ENCODE assay signal across 16 mouse cellular contexts in the genomic region with DNA sequence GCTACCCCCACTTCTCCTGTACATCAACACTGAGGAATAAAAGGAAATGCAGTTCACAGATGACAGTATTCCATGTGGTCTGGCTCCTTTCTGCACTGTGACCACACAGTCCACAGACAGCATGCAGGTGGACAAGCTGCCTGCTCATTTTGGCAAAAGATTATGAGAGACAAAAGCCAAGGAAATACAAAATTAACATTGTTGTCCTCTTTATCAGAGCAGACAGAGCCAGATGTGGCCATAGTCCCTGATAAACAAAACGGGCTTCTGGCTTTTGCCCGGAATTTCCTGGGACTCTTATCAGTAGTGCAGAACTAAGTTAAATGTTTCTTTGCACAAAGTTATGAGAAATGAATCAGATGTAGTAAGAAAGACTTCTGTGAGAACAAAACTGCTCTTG.
DNase-seq lines count a peak whose midpoint lies in the region; ATAC-seq and TF ChIP-seq lines count a peak whose summit lies in the region.
"Had no signal": no experiment of that assay in that cellular context is flagged by ENCODE, and none has a peak within 500 bp of the region (broad histone marks: within the 10 kb centered on the region; RNA-seq: fewer than 3 reads in every experiment).

No protein-coding gene starts in this region.

- no peak overlapping the region for H3K9ac ChIP-seq in heart, embryonic 13.5 days
- H3K9ac ChIP-seq in liver, adult 2 months (ENCODE audit: low read depth, low read length) = 0 out of 2 replicates have a peak overlapping the region, but pooled peaks have one; percentile 16
- no peak overlapping the region for H3K9ac ChIP-seq in stomach, embryonic 16.5 days (ENCODE audit: low read length)
- H3K9ac ChIP-seq: forebrain, embryonic 13.5 days; limb, embryonic 13.5 days had no signal

- no peak for ATAC-seq in heart, embryonic 13.5 days (ENCODE audit: extremely low read depth, insufficient number of reproducible peaks, low FRiP score, low TSS enrichment)
- no peak for ATAC-seq in stomach, embryonic 16.5 days (ENCODE audit: insufficient read depth, low FRiP score)
- ATAC-seq: activated CD4-positive, CD25-positive, alpha-beta regulatory T cell, adult 4 months; forebrain, embryonic 13.5 days had no signal

- H3K27me3 ChIP-seq in heart, embryonic 13.5 days (replicated peaks) = no peaks in the 10 kb centered on the region
- no peaks in the 10 kb centered on the region for H3K27me3 ChIP-seq in heart, embryonic 10.5 days (ENCODE audit: insufficient read depth, poor library complexity, severe bottlenecking)
- H3K27me3 ChIP-seq in liver, adult 2 months (ENCODE audit: control insufficient read depth, insufficient read depth, low read length) = no peaks in the 10 kb centered on the region
- no peaks in the 10 kb centered on the region for H3K27me3 ChIP-seq in stomach, embryonic 16.5 days (ENCODE audit: control insufficient read depth, insufficient read depth, low read length)
- H3K27me3 ChIP-seq: forebrain, embryonic 13.5 days; limb, embryonic 13.5 days had no signal

- H3K27ac ChIP-seq in heart, embryonic 13.5 days (replicated peaks) = peak overlapping the region; percentile 78
- H3K27ac ChIP-seq in heart, embryonic 10.5 days = no peak overlapping the region
- no peak overlapping the region for H3K27ac ChIP-seq in liver, adult 2 months (replicated peaks; ENCODE audit: insufficient read depth, low read depth, low read length)
- H3K27ac ChIP-seq in stomach, embryonic 16.5 days (ENCODE audit: low read length) = 0 out of 2 replicates have a peak overlapping the region, but pooled peaks have one; percentile 24
- H3K27ac ChIP-seq: forebrain, embryonic 13.5 days; limb, embryonic 13.5 days; macrophage had no signal

- H3K4me1 ChIP-seq in heart, embryonic 13.5 days = peaks cover 77% of the 10 kb centered on the region
- H3K4me1 ChIP-seq in heart, embryonic 10.5 days = peaks cover 59% of the 10 kb centered on the region
- H3K4me1 ChIP-seq in liver, adult 2 months (ENCODE audit: control insufficient read depth, insufficient read depth, low read length) = peaks cover 19% of the 10 kb centered on the region
- peaks cover 39% of the 10 kb centered on the region for H3K4me1 ChIP-seq in stomach, embryonic 16.5 days (ENCODE audit: control insufficient read depth, insufficient read depth, low read length)

- 10% methylated on average over 2 of the region's 2 CpGs for WGBS in heart, embryonic 13.5 days
- 19% methylated on average over 2 of the region's 2 CpGs for WGBS in heart, embryonic 10.5 days
- WGBS in liver, adult 2 months = 9% methylated on average over 2 of the region's 2 CpGs
- WGBS in stomach, embryonic 16.5 days = 8% methylated on average over 2 of the region's 2 CpGs

- no peak for TF ChIP-seq CTCF in liver, adult 2 months (IDR thresholded peaks at IDR 0.05; ENCODE audit: low read depth, low read length)

- H3K4me2 ChIP-seq in heart, embryonic 13.5 days = no peak overlapping the region
- H3K4me2 ChIP-seq in stomach, embryonic 16.5 days (ENCODE audit: low read depth, low read length) = no peak overlapping the region
- H3K4me2 ChIP-seq: forebrain, embryonic 13.5 days; limb, embryonic 13.5 days had no signal

- no peaks in the 10 kb centered on the region for H3K9me3 ChIP-seq in heart, embryonic 13.5 days
- no peaks in the 10 kb centered on the region for H3K9me3 ChIP-seq in heart, embryonic 10.5 days
- no peaks in the 10 kb centered on the region for H3K9me3 ChIP-seq in stomach, embryonic 16.5 days (replicated peaks; ENCODE audit: control insufficient read depth, low read length)
- H3K9me3 ChIP-seq: forebrain, embryonic 13.5 days; limb, embryonic 13.5 days had no signal

- DNase-seq in heart, embryonic 10.5 days (ENCODE audit: low spot score) = no peak
- DNase-seq in testis, postnatal 14 days (ENCODE audit: low spot score) = peak; percentile 37
- no peak for DNase-seq in testis, postnatal 10 days (ENCODE audit: low spot score)
- DNase-seq in liver, adult 2 months (ENCODE audit: extremely low read depth, low read depth, low spot score) = no peak
- no peak for DNase-seq in ovary, postnatal 36 days (ENCODE audit: low spot score)
- no peak for DNase-seq in right cerebral cortex, postnatal 4 days
- DNase-seq: cerebellum, postnatal 25 days; gastrocnemius, postnatal 25 days; heart, postnatal 10 days; kidney, adult 8-10 months had no signal

- TF ChIP-seq POLR2A in liver, adult 2 months (IDR thresholded peaks at IDR 0.05; ENCODE audit: extremely low read depth, insufficient read depth, low read length) = no peak

- H3K36me3 ChIP-seq in heart, embryonic 13.5 days = peaks cover 23% of the 10 kb centered on the region
- peaks cover 7% of the 10 kb centered on the region; the same call in 1 of the 2 replicates for H3K36me3 ChIP-seq in heart, embryonic 10.5 days
- H3K36me3 ChIP-seq in liver, adult 2 months (ENCODE audit: control insufficient read depth, insufficient read depth, low read length) = peaks cover 4% of the 10 kb centered on the region; the same call in 1 of the 2 replicates
- no peaks in the 10 kb centered on the region for H3K36me3 ChIP-seq in stomach, embryonic 16.5 days (ENCODE audit: control insufficient read depth, insufficient read depth, low read length)

- H3K79me2 ChIP-seq in liver, adult 2 months (ENCODE audit: control insufficient read depth, insufficient read depth, low read length) = peaks cover 9% of the 10 kb centered on the region; the same call in 1 of the 2 replicates

- H3K4me3 ChIP-seq in heart, embryonic 13.5 days = no peak overlapping the region
- no peak overlapping the region for H3K4me3 ChIP-seq in heart, embryonic 10.5 days
- H3K4me3 ChIP-seq in liver, adult 2 months (ENCODE audit: insufficient read depth, low read depth, low read length) = no peak overlapping the region
- no peak overlapping the region for H3K4me3 ChIP-seq in stomach, embryonic 16.5 days (replicated peaks; ENCODE audit: low read length)
- H3K4me3 ChIP-seq: forebrain, embryonic 13.5 days; limb, embryonic 13.5 days had no signal

Comparison
In these comparisons a context has a peak if more than half of its experiments do, and no peak if none do; other contexts are left out.
1. H3K27ac ChIP-seq: peak in heart, embryonic 13.5 days (single experiment) and stomach, embryonic 16.5 days (single experiment); none in heart, embryonic 10.5 days (single experiment) and liver, adult 2 months (single experiment).